Mouse (Mus musculus) lung, postnatal 36 days (tissue): Measurements from ENCODE around the gene Crip3.

Source experiments
- DNase-seq: peaks from one replicate; pipeline ENCODE4 v3.0.0; 2022; ENCODE audit warnings: mixed read lengths

Gene Crip3

GRCm38 (mm10) chr17:46428761-46429414 lies at the start of gene Crip3:
TSS of gene Crip3 (plus strand) at chr17:46428926.
- DNase-seq = peak; percentile 40

GRCm38 (mm10) chr17:46383294-46384060 lies 45.2 kb upstream of the Crip3 start, which contains the start of gene Zfp318:
TSS of gene Zfp318 (plus strand) at chr17:46383731.
- DNase-seq = peak; percentile 97

DNA sequence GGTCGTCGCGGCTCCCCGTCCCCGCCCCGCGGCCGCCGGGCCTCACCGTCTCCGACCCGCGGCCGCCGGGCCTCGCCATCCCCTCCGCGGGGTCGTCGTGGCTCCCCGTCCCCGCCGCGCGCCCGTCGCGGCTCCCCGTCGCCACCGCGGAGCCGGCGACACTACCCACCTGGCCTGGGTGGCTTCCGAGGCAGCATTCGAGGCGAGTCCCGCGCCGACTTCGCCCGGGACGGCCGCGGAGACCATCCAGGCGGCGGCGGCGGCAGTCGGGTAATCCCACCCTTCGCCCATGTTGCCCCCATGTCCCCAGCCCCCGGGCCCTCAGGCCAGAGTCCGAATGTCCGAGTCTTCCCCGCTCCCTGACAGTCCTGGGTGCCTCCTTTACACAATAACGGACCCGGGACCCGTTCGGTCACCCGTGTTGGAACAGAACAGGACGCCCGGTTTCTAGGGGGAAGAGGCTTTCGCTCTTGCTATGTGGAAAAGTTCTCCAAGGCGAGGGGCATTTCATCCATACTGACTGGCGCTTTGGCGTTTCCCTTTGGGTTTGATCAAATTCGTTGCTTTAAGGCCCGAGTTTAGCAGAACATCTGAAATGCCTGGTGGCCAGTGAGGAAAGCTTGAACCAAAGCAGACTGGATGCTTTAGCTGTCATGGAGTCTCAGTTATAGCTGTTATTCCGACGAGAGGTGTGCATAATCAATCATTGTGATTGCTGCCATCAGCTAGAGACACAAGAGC lies 44.5 kb upstream of the Crip3 start:
- peak; percentile 20 for DNase-seq

GRCm38 (mm10) chr17:46388200-46388599 lies 40.5 kb upstream of the Crip3 start:
- DNase-seq = peak; percentile 20

DNA sequence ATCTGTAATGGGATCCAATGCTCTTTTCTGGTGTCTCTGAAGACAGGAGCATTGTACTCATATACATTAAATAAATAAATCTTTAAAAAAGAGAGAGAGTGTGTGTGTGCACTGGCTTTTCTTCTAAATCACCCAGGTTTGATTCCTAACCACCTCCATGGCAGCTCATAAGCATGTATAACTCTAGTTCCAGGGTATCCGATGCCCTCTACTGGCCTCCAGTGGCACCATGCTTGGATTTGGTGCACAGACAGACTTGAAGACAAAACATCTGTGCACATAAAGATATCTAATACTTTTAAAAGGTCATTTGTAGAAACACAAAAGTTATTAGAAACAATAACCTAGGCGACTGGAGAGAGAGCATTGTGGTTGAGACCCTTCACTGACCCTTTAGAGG lies 35.7 kb upstream of the Crip3 start:
- DNase-seq = peak; percentile 74

DNA sequence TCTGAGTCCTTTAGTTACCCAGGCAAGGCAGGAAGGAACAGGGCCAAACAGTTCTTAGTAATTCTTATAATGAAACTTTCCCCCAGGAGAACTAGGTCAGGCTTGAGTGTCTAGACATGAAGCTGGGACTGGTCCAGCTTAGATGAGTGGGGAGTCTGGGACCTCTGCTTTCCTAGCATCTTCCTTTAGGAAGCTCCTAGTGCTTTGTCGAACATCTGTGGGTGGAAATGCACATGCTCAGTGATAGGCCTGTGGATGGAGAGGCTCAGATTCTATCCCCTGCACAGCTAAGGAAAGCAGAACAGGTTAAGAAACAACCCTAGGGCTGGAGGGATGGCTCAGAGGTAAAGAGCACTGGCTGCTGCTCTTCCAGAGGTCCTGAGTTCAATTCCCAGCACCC lies 34.1 kb upstream of the Crip3 start:
- DNase-seq = no peak

DNA sequence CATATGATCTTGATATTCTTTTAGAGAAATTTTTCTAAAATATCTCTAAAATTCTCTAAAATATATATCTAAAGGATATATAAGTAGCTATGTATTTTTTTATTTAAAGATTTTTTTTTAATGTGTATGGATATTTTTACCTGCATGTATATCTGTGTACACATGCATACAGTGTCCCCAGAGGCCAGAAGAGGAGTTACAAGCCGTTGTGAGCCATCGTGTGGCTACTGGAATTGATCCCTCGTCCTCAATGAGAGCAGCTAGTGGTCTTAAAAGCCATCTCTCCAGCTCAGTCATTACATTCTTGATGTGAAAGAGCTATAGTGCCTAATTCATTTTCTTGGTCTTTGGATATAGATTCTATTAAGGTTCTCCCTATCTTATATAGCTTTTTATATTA lies 20.2 kb upstream of the Crip3 start:
- DNase-seq = no peak

DNA sequence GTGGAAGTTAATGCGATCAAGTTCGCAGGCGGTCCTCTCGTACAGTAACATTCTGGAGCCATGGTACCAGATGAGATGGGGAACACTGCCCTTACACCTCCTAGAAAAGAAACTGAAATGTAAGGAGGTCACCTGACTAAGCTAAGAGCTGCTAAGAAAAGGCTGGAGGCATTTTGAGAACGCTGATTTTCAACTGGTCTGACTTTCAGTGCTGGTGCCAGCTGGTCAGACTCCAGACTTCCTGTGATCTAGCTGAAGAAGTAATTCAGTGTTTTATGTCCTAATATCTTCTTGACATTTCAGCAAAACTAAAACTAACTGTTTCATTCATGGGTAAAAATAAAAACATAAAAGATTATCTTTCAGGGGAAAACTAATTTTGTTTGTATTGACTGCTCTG lies 10.1 kb upstream of the Crip3 start:
- DNase-seq = peak; percentile 46

DNA sequence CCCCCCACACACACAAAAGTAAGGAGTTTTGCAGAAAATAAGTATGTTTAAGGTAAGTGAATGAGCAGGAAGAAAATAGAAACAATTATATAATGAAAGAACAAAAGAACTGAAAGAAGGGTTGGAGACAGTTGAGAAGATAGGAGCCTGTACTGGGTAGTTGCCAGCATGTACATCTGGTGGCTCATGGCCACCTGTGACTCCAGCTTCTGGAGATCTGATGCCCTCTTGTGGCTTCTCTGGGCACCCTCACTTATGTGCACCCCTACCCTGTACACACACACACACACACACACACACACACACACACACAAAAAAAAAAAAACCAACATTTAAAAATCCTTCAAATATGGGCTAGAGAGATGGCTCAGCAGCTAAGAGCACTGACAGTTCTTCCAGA lies 9.0 kb upstream of the Crip3 start:
- DNase-seq = no peak

- DNase-seq = peak; percentile 14
Observed at GRCm38 (mm10) chr17:46426496-46426895, 2.2 kb upstream of the Crip3 start.

GRCm38 (mm10) chr17:46433627-46434026 lies 4.9 kb downstream of the Crip3 start:
- DNase-seq = no peak

- DNase-seq = no peak
Observed at GRCm38 (mm10) chr17:46436672-46437366, 8.1 kb downstream of the Crip3 start.

- no peak for DNase-seq
Observed at GRCm38 (mm10) chr17:46438298-46438873, 9.7 kb downstream of the Crip3 start, which contains the start of gene Slc22a7. TSS of gene Slc22a7 (minus strand) at chr17:46438457.

DNA sequence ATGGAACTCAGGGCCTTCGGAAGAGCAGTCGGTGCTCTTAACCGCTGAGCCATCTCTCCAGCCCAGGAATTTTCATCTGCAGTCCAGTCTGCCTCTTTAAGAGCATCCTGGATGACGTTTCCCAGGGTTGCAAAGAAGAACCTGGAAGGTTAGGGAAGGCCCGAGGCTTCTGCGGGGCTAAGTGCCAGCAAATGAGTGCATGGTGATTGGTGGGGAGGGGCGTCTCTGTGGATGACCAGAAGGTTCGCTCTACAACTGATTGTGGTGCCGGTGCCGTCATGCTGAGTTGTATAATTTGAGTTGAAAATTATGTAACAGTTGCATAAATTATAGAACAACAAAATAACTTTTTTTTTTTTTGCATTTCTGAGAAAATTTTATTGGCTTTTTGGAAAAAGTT lies 10.4 kb downstream of the Crip3 start:
- no peak for DNase-seq

GRCm38 (mm10) chr17:46444839-46445579 lies 16.3 kb downstream of the Crip3 start:
- no peak for DNase-seq

DNA sequence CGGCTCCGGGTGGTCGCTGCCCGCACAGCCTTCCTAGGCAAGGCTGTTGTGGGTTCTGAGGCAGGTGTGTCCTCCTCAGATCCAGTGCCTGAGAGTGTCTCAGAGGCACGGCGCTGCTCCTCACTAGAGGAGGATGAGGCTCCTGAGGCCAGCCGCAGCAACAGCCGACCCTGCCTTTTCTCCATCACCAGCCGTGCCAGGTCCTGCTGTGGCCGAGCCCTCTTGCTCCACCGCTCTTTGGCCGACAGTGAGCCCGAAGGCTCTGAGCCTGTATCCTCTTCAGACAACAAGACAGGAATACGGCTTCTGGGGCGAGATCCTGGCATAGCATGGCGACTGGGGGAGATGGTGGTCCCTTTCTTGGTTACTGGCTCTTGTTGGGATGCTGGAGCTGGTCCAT lies 17.5 kb downstream of the Crip3 start:
- no peak for DNase-seq

- no peak for DNase-seq
Observed at GRCm38 (mm10) chr17:46452683-46453082, 24.0 kb downstream of the Crip3 start.

GRCm38 (mm10) chr17:46453302-46453948 lies 24.7 kb downstream of the Crip3 start:
- no peak for DNase-seq

GRCm38 (mm10) chr17:46453970-46454411 lies 25.3 kb downstream of the Crip3 start:
- no peak for DNase-seq

- DNase-seq = no peak
Observed at GRCm38 (mm10) chr17:46454539-46454938, 25.8 kb downstream of the Crip3 start.

GRCm38 (mm10) chr17:46455110-46455691 lies 26.5 kb downstream of the Crip3 start:
- DNase-seq = peak; percentile 49
